Mouse (Mus musculus) ES-E14 (cell line): ENCODE results near the gene Gm11096.

ENCODE experiments used
- CHD2 ChIP-seq: IDR thresholded peaks from 2 replicates; pipeline ENCODE4 v1.6.1; 2014; ENCODE audit warnings: mild to moderate bottlenecking, low read depth, low read length, inconsistent platforms
- HCFC1 ChIP-seq: IDR thresholded peaks from 2 replicates; pipeline ENCODE4 v1.6.1; 2012; ENCODE audit warnings: low read length, inconsistent platforms, borderline replicate concordance; ENCODE audit not compliant: insufficient read depth
- ZC3H11A ChIP-seq: IDR thresholded peaks from 2 replicates; pipeline ENCODE4 v1.6.1; 2012; ENCODE audit warnings: low read depth, mild to moderate bottlenecking, inconsistent platforms, low read length, borderline replicate concordance
- ZNF384 ChIP-seq: IDR thresholded peaks from 2 replicates; pipeline ENCODE4 v1.6.1; 2012; ENCODE audit warnings: low read depth, low read length, inconsistent platforms

GRCm38 (mm10) chr17:81481843-81482490 is 40.4 kb downstream of the Gm11096 start:
- no peak for TF ChIP-seq CHD2
- TF ChIP-seq HCFC1: no peak
- TF ChIP-seq ZC3H11A: no peak
- TF ChIP-seq ZNF384: no peak
